Mouse (Mus musculus) spleen, adult 18-20 months (tissue): Measurements from ENCODE around the gene Nudt3.
"Not testable (repeated sequence)": the region's sequence is repeated elsewhere in the genome, so short reads cannot be mapped to it uniquely, and the experiment has no call there.

Experiments used
- DNase-seq, 2 experiments: peaks; one replicate each; pipeline ENCODE4 v3.0.0; 2022; ENCODE audit warnings: mixed read lengths in 2 of 2

Gene Nudt3

GRCm38 (mm10) chr17:27623360-27624326 lies at the start of gene Nudt3:
Gene Nudt3 (minus strand): TSS chr17:27623495.
- peak; percentile 84 to 88 for DNase-seq

GRCm38 (mm10) chr17:27671720-27672119 lies 48.4 kb upstream of the Nudt3 start:
- DNase-seq, result no peak

GRCm38 (mm10) chr17:27658767-27659166 lies 35.5 kb upstream of the Nudt3 start:
- DNase-seq, result no peak

GRCm38 (mm10) chr17:27657123-27657522 lies 33.8 kb upstream of the Nudt3 start:
- no peak for DNase-seq

GRCm38 (mm10) chr17:27656414-27656813 lies 33.1 kb upstream of the Nudt3 start:
- no peak for DNase-seq

- DNase-seq, result peak; percentile 24 to 49
These were observed 32.7 kb upstream of the Nudt3 start for GRCm38 (mm10) chr17:27656011-27656399.

- DNase-seq, result peak; percentile 53 to 64
These were observed 32.1 kb upstream of the Nudt3 start, which contains the start of gene Pacsin1 for GRCm38 (mm10) chr17:27655089-27656010. Gene Pacsin1 (plus strand): TSS chr17:27655509.

GRCm38 (mm10) chr17:27653253-27653959 lies 30.1 kb upstream of the Nudt3 start:
- no peak for DNase-seq

GRCm38 (mm10) chr17:27652046-27652790 lies 28.9 kb upstream of the Nudt3 start:
- no peak for DNase-seq

GRCm38 (mm10) chr17:27650586-27650985 lies 27.3 kb upstream of the Nudt3 start:
- no peak for DNase-seq

- peak; percentile 47 to 69 for DNase-seq
These were observed 26.9 kb upstream of the Nudt3 start for GRCm38 (mm10) chr17:27650160-27650559.

- no peak for DNase-seq
These were observed 22.5 kb upstream of the Nudt3 start for GRCm38 (mm10) chr17:27645807-27646206.

- no peak for DNase-seq
These were observed 21.3 kb upstream of the Nudt3 start for GRCm38 (mm10) chr17:27644572-27644971.

- DNase-seq, result no peak
These were observed 20.5 kb upstream of the Nudt3 start for GRCm38 (mm10) chr17:27643756-27644155.

GRCm38 (mm10) chr17:27643101-27643500 lies 19.8 kb upstream of the Nudt3 start:
- DNase-seq, result no peak

GRCm38 (mm10) chr17:27642491-27643062 lies 19.3 kb upstream of the Nudt3 start:
- DNase-seq, result no peak

- not testable (repeated sequence) for DNase-seq
These were observed 16.6 kb upstream of the Nudt3 start for GRCm38 (mm10) chr17:27639851-27640250.

GRCm38 (mm10) chr17:27638921-27639332 lies 15.6 kb upstream of the Nudt3 start:
- DNase-seq, result peak in 1 of 2 experiments; percentile 43

- no peak for DNase-seq
These were observed 14.0 kb upstream of the Nudt3 start for GRCm38 (mm10) chr17:27637333-27637732.

- no peak for DNase-seq
These were observed 13.1 kb upstream of the Nudt3 start, which contains the start of gene Rps10 for GRCm38 (mm10) chr17:27636132-27637020. Gene Rps10 (minus strand): TSS chr17:27636669.
